Mouse (Mus musculus) stomach, postnatal 0 days (tissue): Measurements from ENCODE around the gene March2.

Experiments used
- CTCF ChIP-seq: IDR thresholded peaks from 2 replicates; pipeline ENCODE4 v1.5.1; 2016; ENCODE audit warnings: antibody characterized with exemption, low read depth, mild to moderate bottlenecking, moderate library complexity
- EP300 ChIP-seq: optimal IDR thresholded peaks from 2 replicates; pipeline ENCODE3; 2016; ENCODE audit warnings: antibody characterized with exemption

- peak; percentile 66 for TF ChIP-seq CTCF
- TF ChIP-seq EP300 = no peak
Observed at GRCm38 (mm10) chr17:33729215-33729614, 10.7 kb upstream of the March2 start.
